Mouse (Mus musculus): Measurements from ENCODE around the gene Stk17b. TPM values are rescaled to one million over a fixed set of nuclear protein-coding genes. Genes with fewer than 3 reads are reported as not detected.
"Not testable (repeated sequence)": the region's sequence is repeated elsewhere in the genome, so short reads cannot be mapped to it uniquely, and the experiment has no call there.

Stk17b gene
- polyA plus RNA-seq, 1 experiment from 2014 or later: 14.6 TPM

DNA sequence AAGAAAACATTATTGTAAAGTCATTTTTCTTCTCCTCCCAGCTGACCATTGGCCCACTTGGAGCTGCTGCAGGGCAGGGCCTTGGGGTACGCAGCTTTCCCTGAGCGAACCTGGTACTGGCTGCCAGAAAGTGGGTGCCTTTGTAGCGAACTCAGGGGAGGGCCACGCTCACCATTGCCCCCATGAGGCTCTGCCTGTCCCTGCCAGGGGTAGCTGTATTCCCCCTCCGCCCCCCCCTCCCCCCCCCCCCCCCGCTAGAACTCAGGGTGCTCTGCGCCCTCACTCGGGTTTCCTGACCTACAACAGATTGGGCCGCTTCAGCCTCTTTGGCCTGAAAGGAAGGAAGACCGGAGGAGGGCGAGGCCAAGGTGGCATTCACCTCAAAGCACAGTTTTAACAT, 36.5 kb downstream of the Stk17b start:
- 55% methylated on average over 9 of the region's 11 CpGs for WGBS

DNA sequence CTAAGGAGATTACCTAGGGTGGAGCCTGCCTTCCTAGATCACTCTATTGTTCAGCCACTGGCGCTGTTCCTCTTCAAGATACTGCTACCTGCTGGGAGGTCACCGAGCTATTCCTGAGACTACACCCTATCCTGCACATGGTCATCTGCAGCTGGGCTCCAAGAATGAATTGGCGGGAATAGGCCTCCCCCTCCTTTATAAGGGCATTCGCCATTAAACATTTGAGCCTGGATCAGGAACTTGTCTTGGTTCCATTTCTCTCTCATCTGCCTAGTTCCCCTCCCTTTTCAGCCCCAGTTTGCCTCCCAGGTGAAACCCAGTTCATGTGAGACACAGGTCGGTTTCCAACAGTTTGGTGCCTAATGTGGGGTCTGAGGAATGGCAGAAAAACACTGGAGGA, 39.0 kb downstream of the Stk17b start:
- ATAC-seq (ENCODE audit: low FRiP score, low TSS enrichment) (no peak), DNase-seq (ENCODE audit: low spot score) (no peak)
- Histone ChIP-seq H3K4me2 (replicated peaks; ENCODE audit: low read depth) (no peak overlapping the region), H3K4me3 (ENCODE audit: low read depth, low read length) (no peak overlapping the region), H3K9ac (ENCODE audit: low read length) (no peak overlapping the region), H3K36me3 (ENCODE audit: control insufficient read depth, insufficient read depth, low read length) (no peaks in the 10 kb centered on the region), H3K27me3 (ENCODE audit: control insufficient read depth, insufficient read depth, low read length) (no peaks in the 10 kb centered on the region), H3K4me1 (replicated peaks; ENCODE audit: control insufficient read depth, insufficient read depth) (no peaks in the 10 kb centered on the region), H3K9me3 (ENCODE audit: control insufficient read depth, low read length) (no peaks in the 10 kb centered on the region), H3K27ac (replicated peaks) (no peak overlapping the region)
- TF ChIP-seq EP300 (optimal IDR thresholded peaks at IDR 0.05): no peak
- WGBS: 80% methylated on average over 5 of the region's 5 CpGs

More for the DNA sequence above, 36.5 kb downstream of the Stk17b start:
- no peak overlapping the region for H3K4me3 ChIP-seq (ENCODE audit: low read depth, low read length)
- H3K4me1 ChIP-seq (replicated peaks; ENCODE audit: control insufficient read depth, insufficient read depth): no peaks in the 10 kb centered on the region
- no peaks in the 10 kb centered on the region for H3K36me3 ChIP-seq (ENCODE audit: control insufficient read depth, insufficient read depth, low read length)
- TF ChIP-seq EP300 (optimal IDR thresholded peaks at IDR 0.05) (no peak), CTCF (IDR thresholded peaks at IDR 0.05; ENCODE audit: low read depth) (0 out of 2 replicates have a peak, but pooled peaks have one; percentile 5)
- no peak overlapping the region for H3K27ac ChIP-seq (replicated peaks)
- ATAC-seq (ENCODE audit: low FRiP score, low TSS enrichment) (no peak), DNase-seq (ENCODE audit: low spot score) (peak; percentile 18)
- no peak overlapping the region for H3K9ac ChIP-seq (ENCODE audit: low read length)
- H3K9me3 ChIP-seq (ENCODE audit: control insufficient read depth, low read length): no peaks in the 10 kb centered on the region
- H3K4me2 ChIP-seq (replicated peaks; ENCODE audit: low read depth): no peak overlapping the region
- H3K27me3 ChIP-seq (ENCODE audit: control insufficient read depth, insufficient read depth, low read length): no peaks in the 10 kb centered on the region

DNA sequence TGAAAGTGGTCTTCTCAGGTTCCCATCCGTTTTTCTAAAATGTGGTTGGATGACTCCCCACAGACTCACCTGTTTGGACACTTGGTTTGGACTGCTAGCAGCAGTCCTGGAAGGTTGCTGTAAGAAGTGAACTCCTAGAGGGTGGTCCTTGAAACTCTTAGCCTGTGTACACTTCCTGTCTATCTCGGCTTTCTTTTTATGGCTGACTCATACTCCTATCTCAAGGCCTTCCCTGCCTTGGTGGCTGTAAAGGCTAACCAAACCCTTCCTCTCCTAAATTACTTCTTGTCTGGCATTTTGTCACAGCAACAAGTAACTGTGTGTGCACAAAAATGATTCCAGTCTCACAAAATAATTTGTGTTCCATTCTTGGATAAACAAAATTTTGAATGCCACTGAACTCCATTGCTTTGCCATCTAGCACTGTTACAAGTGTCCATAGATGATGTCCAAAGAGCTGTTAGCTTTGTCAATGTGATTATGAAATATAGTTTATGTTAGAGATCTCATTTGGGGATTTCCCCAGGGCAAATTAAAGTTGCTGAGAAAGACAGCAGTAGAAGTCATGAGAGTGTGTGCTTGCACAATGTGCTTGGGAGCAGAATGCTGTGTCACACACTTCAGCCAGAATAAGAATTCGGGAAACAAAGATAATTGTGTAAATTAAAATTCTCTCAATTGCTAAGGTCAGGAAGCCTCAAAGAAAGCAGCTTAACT, 43.1 kb downstream of the Stk17b start:
- H3K4me2 ChIP-seq (replicated peaks; ENCODE audit: low read depth): no peak overlapping the region
- no peak overlapping the region for H3K27ac ChIP-seq (replicated peaks)
- no peak overlapping the region for H3K9ac ChIP-seq (ENCODE audit: low read length)
- no peaks in the 10 kb centered on the region for H3K9me3 ChIP-seq (ENCODE audit: control insufficient read depth, low read length)
- no peak for ATAC-seq (ENCODE audit: low FRiP score, low TSS enrichment)
- no peaks in the 10 kb centered on the region for H3K4me1 ChIP-seq (replicated peaks; ENCODE audit: control insufficient read depth, insufficient read depth)
- H3K27me3 ChIP-seq (ENCODE audit: control insufficient read depth, insufficient read depth, low read length): no peaks in the 10 kb centered on the region
- WGBS: 69% methylated on average over 3 of the region's 3 CpGs
- H3K36me3 ChIP-seq (ENCODE audit: control insufficient read depth, insufficient read depth, low read length): no peaks in the 10 kb centered on the region
- TF ChIP-seq CTCF (IDR thresholded peaks at IDR 0.05; ENCODE audit: low read depth): no peak
- no peak for TF ChIP-seq EP300 (optimal IDR thresholded peaks at IDR 0.05)
- H3K4me3 ChIP-seq (ENCODE audit: low read depth, low read length): no peak overlapping the region
- no peak for DNase-seq (ENCODE audit: low spot score)

DNA sequence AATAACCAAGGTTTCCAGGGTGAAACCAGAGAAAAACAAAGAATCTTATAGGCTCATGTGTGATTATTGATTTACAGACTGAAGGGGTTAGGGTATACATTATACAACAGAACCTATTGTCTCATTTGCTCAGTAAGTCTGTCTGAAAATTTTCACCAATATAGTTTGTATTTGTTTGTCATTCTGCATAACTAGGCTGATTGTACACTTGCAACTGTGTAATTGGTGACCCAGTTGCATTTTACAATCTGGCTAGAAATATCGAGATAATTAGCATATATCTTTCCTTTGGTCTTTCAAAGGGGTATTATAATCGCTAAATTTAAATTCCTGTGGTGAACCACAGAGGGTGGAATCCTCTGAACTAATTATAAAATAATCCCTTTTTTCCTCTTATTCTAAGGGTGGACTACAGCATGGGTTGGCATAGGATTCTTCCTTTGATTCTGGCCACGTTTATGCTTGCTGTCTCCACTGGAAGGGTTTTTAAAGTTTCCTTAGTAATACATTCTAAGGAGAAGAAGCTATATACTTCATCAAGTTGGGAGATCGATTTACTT, 44.2 kb downstream of the Stk17b start:
- TF ChIP-seq EP300 (optimal IDR thresholded peaks at IDR 0.05): no peak
- no peak for TF ChIP-seq CTCF (IDR thresholded peaks at IDR 0.05; ENCODE audit: low read depth)
- H3K27me3 ChIP-seq (ENCODE audit: control insufficient read depth, insufficient read depth, low read length): no peaks in the 10 kb centered on the region
- no peaks in the 10 kb centered on the region for H3K36me3 ChIP-seq (ENCODE audit: control insufficient read depth, insufficient read depth, low read length)
- no peak overlapping the region for H3K4me2 ChIP-seq (replicated peaks; ENCODE audit: low read depth)
- ATAC-seq (ENCODE audit: low FRiP score, low TSS enrichment) (no peak), DNase-seq (ENCODE audit: low spot score) (no peak)
- H3K4me3 ChIP-seq (ENCODE audit: low read depth, low read length): no peak overlapping the region
- H3K27ac ChIP-seq (replicated peaks): no peak overlapping the region
- no peaks in the 10 kb centered on the region for H3K4me1 ChIP-seq (replicated peaks; ENCODE audit: control insufficient read depth, insufficient read depth)
- 80% methylated on average over 4 of the region's 4 CpGs for WGBS
- H3K9ac ChIP-seq (ENCODE audit: low read length): no peak overlapping the region
- no peaks in the 10 kb centered on the region for H3K9me3 ChIP-seq (ENCODE audit: control insufficient read depth, low read length)

DNA sequence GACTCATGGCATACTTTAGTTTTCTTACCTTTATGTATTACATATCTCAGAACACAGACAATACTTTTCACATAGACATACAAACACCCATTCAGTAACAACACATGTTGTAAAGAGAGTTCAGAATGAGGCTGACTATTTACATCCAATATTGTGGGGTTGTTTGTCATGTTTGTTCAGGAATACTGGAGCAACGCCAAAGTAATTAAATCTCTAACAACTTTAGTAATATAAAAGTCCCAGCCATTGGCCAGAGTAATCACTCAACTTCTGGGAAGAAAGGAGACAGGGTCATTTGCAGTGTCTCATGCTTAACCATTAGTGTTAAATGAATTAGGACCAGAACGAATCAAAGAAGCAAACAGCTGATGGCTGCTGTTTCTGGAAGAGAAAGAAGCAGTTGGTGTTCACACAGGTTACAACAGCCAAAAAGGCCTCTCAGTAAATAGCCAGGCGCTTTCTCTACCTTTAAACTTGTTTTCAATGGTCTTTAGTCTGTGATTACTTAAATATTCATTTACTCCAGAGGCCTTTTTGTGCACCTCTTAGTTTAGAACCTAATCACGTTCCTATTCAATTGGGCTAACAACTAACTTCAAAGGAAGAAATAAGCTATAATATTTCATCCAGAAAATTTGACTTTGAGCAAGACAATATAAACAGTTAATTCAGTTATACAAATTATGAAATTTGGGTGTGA, 44.8 kb downstream of the Stk17b start:
- H3K27me3 ChIP-seq (ENCODE audit: control insufficient read depth, insufficient read depth, low read length); H3K9ac ChIP-seq (ENCODE audit: low read length); DNase-seq (ENCODE audit: low spot score); H3K9me3 ChIP-seq (ENCODE audit: control insufficient read depth, low read length); H3K4me3 ChIP-seq (ENCODE audit: low read depth, low read length); H3K4me2 ChIP-seq (replicated peaks; ENCODE audit: low read depth); H3K27ac ChIP-seq (replicated peaks); H3K4me1 ChIP-seq (replicated peaks; ENCODE audit: control insufficient read depth, insufficient read depth); H3K36me3 ChIP-seq (ENCODE audit: control insufficient read depth, insufficient read depth, low read length); ATAC-seq (ENCODE audit: low FRiP score, low TSS enrichment): not testable (repeated sequence)
- WGBS: 59% methylated on average over 3 of the region's 4 CpGs

DNA sequence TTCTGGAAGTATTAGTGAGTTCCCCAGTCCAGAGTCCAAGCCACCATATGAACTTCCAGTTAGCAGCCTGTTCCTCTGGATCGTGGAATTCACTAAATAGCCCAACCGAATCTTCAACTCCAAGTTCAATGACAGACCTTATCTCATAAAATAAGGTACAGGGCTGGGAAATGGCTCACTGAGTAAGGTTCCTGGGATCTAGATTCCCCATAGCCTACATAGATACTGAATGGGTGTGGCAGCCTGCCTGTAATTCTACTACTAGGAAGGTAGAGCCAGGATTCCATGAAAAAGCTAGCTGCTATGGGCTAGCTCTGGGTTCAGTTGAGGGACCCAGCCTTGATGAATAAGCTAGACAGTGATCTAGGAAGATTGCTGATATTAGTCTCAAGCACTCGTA, 48.4 kb downstream of the Stk17b start:
- TF ChIP-seq EP300 (optimal IDR thresholded peaks at IDR 0.05) (no peak), CTCF (IDR thresholded peaks at IDR 0.05; ENCODE audit: low read depth) (no peak)
- ATAC-seq (ENCODE audit: low FRiP score, low TSS enrichment): peak; percentile 38; the same call in 1 of the 2 replicates
- Histone ChIP-seq H3K4me3 (ENCODE audit: low read depth, low read length) (no peak overlapping the region), H3K27ac (replicated peaks) (no peak overlapping the region), H3K36me3 (ENCODE audit: control insufficient read depth, insufficient read depth, low read length) (no peaks in the 10 kb centered on the region), H3K4me1 (replicated peaks; ENCODE audit: control insufficient read depth, insufficient read depth) (no peaks in the 10 kb centered on the region), H3K27me3 (ENCODE audit: control insufficient read depth, insufficient read depth, low read length) (no peaks in the 10 kb centered on the region), H3K9ac (ENCODE audit: low read length) (no peak overlapping the region), H3K4me2 (replicated peaks; ENCODE audit: low read depth) (no peak overlapping the region), H3K9me3 (ENCODE audit: control insufficient read depth, low read length) (no peaks in the 10 kb centered on the region)
- DNase-seq (ENCODE audit: low spot score): no peak
- WGBS: 77% methylated on average over 3 of the region's 3 CpGs
